Mouse (Mus musculus) adrenal gland, adult 2 months (tissue): ENCODE data around the gene Tfcp2. TPM values are rescaled to one million over a fixed set of nuclear protein-coding genes. Genes with fewer than 3 reads are reported as not detected.

Source experiments
- DNase-seq: peaks from one replicate; pipeline ENCODE4 v3.0.0; 2021
- polyA plus RNA-seq: library from polyadenylated mRNA; depleted of rRNA; stranded (reverse); fragments of >200 nt; gene quantifications from 2 replicates; pipeline ENCODE4 v1.2.3, GENCODE M21; 2012
- total RNA-seq, 2 experiments: library from RNA; stranded (reverse); gene quantifications; 2 replicates each; pipeline ENCODE4 v1.2.3; 2021

Gene Tfcp2
- total and polyA plus RNA-seq, 3 experiments: 14.2 to 25.1 (median 24.8) TPM

DNA sequence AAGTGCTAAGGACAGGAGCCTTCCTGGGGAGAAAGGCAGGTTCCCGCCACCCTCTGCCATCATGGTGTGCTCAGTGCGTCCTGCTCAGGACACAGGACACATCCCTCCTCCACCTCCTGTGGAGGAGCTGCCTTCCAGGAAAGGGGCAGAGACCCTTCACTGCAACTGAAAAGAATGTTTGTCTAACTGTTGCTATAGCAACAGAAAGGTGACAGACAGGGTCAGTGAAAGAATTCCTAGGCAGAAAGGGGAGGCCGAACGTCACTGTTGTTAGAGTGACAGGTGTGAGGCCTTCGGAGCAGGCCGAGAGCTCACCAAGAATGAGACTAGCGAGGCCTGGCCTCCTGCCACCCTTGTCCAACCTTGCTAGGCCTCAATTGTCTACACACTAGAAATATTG lies 65.4 kb downstream of the Tfcp2 start:
- no peak for DNase-seq

GRCm38 (mm10) chr15:100485576-100485975 lies 66.2 kb downstream of the Tfcp2 start:
- peak; percentile 72 for DNase-seq

DNA sequence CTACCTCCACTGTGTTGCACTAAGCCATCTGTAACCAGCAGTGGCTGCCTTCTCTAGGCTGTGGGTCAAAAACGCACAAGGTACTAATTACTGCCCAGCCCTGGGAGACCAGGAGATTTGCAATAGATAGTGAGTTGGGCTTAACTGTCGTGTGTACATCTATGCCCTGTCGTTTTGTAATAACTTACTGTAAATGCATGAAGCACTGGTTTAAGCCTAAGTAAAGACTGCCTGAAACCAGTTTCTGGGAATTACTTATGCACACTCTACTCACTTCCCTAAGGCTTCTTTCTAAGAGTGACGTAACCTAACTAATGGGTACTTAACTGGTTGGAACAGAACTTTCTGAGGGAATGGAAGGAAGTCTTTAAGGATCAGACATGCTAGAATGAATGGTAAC lies 72.9 kb downstream of the Tfcp2 start:
- no peak for DNase-seq

- no peak for DNase-seq
These were observed 73.5 kb downstream of the Tfcp2 start for GRCm38 (mm10) chr15:100478351-100478750.

GRCm38 (mm10) chr15:100473926-100474503 lies 77.8 kb downstream of the Tfcp2 start:
- no peak for DNase-seq

GRCm38 (mm10) chr15:100470037-100470436 lies 81.8 kb downstream of the Tfcp2 start:
- no peak for DNase-seq

- no peak for DNase-seq
These were observed 82.6 kb downstream of the Tfcp2 start for GRCm38 (mm10) chr15:100469189-100469545.

DNA sequence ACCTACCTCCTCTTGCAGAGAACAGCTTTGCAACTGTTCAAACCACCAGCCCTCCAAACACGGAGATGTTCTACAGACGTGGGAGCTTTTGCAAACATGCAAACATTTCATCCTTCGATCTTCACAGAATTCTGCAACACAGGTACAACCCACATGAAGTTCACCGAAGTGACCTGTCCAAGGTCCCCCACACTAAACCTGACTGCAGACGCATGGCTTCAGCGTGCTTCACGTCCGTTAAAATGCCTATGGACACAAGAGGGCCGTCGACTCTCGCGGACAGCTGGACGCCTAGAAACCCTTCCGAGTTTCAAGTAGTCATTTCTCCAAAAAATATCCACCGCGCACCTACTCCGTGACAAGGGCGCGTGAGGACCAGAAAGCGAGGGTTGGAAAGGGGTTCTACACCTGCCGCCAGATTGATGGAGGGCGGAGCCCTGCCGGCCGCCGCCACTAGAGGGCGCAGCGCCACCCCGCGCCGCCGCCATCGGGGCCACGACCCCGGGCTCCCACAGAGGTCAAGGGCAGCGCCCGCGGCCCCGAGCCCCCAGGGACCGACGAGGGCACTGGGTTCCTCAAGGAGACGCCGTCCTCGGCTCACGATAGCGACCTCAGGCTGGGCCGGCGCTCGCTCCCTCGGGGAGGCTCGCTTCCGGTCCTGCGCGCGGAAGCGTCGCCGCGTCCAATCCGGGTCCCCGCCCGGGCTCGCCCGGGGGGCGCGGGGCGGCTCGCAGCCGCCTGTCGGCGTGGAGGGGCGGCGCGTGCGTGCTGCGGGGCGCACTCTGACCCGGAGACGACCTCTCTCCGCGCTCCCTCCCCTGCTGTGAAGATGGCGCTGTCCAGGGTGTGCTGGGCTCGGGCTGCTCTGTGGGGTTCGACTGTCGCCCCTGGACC lies 83.3 kb downstream of the Tfcp2 start, which contains the start of gene Letmd1:
TSS of gene Letmd1 (plus strand) at position 729 of the 894 bp plus-strand sequence.
- DNase-seq: peak; percentile 94

DNA sequence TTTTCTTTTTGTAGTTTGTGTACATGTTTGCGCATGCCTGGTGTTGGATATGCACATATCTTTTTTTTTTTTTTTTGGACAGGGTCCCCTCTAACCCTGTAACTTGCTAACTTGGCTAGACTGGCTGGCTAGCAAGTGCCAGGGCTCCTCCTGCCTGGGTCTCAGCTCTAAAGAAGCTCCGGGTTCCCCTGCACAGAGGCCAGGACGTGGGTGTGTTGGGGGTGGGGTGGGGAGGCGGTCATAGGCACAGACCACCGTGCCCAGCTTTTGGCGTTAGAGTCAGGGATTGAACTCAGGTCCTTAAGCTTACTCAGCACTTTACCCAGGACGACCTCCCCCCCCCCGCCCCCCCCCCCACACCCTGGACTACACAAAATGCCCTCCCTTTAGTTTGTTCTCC lies 84.1 kb downstream of the Tfcp2 start:
- DNase-seq: no peak

GRCm38 (mm10) chr15:100465432-100465831 lies 86.4 kb downstream of the Tfcp2 start:
- no peak for DNase-seq

- DNase-seq: peak; percentile 83
These were observed 88.1 kb downstream of the Tfcp2 start for GRCm38 (mm10) chr15:100463712-100464111.

DNA sequence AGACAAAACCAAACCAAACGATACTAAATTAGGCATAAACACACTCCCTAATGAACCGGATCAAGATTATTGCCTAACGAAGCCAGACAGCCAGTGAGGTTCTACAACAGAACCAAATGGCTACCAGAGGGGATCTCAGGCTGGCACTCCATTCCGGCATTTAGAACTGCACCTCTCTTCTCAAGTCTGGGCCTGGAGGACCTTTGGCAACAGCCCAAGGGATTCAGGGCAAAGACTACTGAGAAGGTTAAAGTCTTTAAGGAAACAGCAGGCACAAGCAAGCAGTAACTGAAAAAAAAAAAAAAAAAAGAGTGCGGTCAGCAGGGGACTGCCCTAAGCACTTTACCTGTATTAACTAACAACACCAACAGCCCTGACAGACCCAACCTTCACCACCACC lies 89.7 kb downstream of the Tfcp2 start:
- DNase-seq: no peak

- DNase-seq: no peak
These were observed 90.2 kb downstream of the Tfcp2 start for GRCm38 (mm10) chr15:100461646-100462045.

DNA sequence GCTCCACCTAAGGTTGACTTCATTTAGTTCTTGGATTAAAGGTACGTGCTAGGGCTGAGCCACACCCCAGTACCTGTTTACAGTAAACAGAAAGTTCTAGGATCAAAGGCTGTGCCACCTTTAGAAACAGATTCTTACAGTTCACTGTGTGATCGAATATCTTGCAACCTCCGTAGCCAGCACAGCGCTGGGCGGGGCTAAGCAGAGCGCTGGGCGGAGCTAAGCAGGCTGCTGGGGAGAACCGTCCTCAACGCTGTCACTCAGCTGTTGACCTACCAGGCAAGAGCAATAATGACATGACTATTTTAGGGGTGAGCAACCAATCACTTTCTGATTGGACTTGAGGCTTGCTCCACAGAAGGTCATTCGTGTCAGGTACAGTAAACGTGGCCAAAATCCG lies 90.9 kb downstream of the Tfcp2 start:
- DNase-seq: peak; percentile 64

- DNase-seq: peak; percentile 59
These were observed 93.8 kb downstream of the Tfcp2 start for GRCm38 (mm10) chr15:100458055-100458454.

- peak; percentile 60 for DNase-seq
These were observed 94.5 kb downstream of the Tfcp2 start for GRCm38 (mm10) chr15:100457340-100457739.

- no peak for DNase-seq
These were observed 95.3 kb downstream of the Tfcp2 start for GRCm38 (mm10) chr15:100456356-100456991.

GRCm38 (mm10) chr15:100452486-100452885 lies 99.3 kb downstream of the Tfcp2 start:
- DNase-seq: no peak

- no peak for DNase-seq
These were observed 100.6 kb downstream of the Tfcp2 start for GRCm38 (mm10) chr15:100451245-100451644.

DNA sequence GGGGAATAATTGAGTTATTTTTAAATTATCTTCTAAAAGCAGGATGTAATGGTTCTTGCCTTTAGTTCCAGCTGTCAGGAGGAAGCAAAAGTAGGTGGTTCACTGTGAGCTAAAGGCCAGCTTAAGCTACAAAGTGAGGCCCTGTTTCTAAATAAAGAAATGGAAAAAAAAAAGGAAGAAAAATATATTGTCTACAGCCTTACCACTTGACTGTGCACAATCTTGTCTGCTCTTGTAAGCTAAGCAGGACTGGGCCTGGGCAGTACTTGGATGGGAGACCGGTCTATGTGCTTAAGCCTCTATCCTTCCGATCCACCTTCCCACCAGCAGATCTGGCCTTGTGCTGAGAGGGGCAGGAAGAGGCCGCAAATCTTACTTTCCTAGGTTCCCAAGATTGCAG lies 102.3 kb downstream of the Tfcp2 start:
- no peak for DNase-seq

DNA sequence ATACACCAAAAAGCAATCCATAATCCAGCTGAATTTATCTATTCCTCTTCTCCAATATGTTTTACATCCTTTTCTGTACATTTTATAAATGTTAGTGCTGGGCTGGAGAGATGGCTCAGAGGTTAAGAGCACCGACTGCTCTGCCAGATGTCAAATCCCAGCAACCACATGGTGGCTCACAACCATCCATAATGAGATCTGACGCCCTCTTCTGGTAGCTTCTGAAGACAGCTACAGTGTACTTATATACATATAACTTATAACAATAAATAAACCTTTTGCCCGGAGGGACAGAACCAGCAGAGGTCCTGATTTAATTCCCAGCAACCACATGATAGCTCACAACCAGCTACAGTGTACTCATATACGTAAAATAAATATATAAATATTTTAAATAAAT lies 103.2 kb downstream of the Tfcp2 start:
- no peak for DNase-seq
